Mouse (Mus musculus) kidney, embryonic 15.5 days (tissue): ENCODE measurements around the gene Ppp4c. TPM values are rescaled to one million over a fixed set of nuclear protein-coding genes. Genes with fewer than 3 reads are reported as not detected.

Source experiments
- ATAC-seq: fragments of 200-750 bp; cut with Nextera tagmentation; replicated peaks from 2 replicates; pipeline ENCODE4 v1.8.0; 2017; ENCODE audit warnings: moderate TSS enrichment; ENCODE audit not compliant: low FRiP score
- H3K27ac ChIP-seq: fragments of 300-500 bp; sonication (generic); 2 replicates; pipeline ENCODE4 v1.5.1; 2015; ENCODE audit warnings: mild to moderate bottlenecking, inconsistent platforms
- H3K27me3 ChIP-seq: fragments of 300-500 bp; sonication (generic); 2 replicates; pipeline ENCODE4 v1.6.1; 2015; ENCODE audit warnings: inconsistent platforms
- H3K36me3 ChIP-seq: fragments of 300-500 bp; sonication (generic); 2 replicates; pipeline ENCODE4 v1.6.1; 2015; ENCODE audit warnings: inconsistent platforms
- H3K4me1 ChIP-seq: fragments of 300-500 bp; sonication (generic); 2 replicates; pipeline ENCODE4 v1.6.1; 2015; ENCODE audit warnings: inconsistent platforms
- H3K4me2 ChIP-seq: fragments of 300-500 bp; sonication (generic); 2 replicates; pipeline ENCODE4 v1.6.1; 2015; ENCODE audit warnings: moderate library complexity, mild to moderate bottlenecking, inconsistent platforms
- H3K4me3 ChIP-seq: fragments of 300-500 bp; sonication (generic); replicated peaks from 2 replicates; pipeline ENCODE4 v1.5.1; 2015; ENCODE audit warnings: mild to moderate bottlenecking, inconsistent platforms
- H3K9ac ChIP-seq: fragments of 300-500 bp; sonication (generic); 2 replicates; pipeline ENCODE4 v1.6.1; 2015; ENCODE audit warnings: mild to moderate bottlenecking, inconsistent platforms
- H3K9me3 ChIP-seq: fragments of 300-500 bp; sonication (generic); replicated peaks from 2 replicates; pipeline ENCODE4 v1.6.1; 2016; ENCODE audit warnings: inconsistent platforms
- WGBS: fragments of 180-500 bp; shearing (Covaris S2); methylation state at CpG from one replicate; pipeline ENCODE4 v1.1.7; 2015; ENCODE audit warnings: mixed read lengths; 5-methylcytosine and 5-hydroxymethylcytosine counted together
- polyA plus RNA-seq: library from polyadenylated mRNA; unstranded; fragments of >200 nt; fragmentation: Nextera tagmentation; extraction: Ambion mirVana; gene quantifications from 2 replicates; pipeline ENCODE4 v1.2.1, GENCODE M21; 2015

Gene Ppp4c
- polyA plus RNA-seq, 1 experiment from 2014 or later: 272 TPM

DNA sequence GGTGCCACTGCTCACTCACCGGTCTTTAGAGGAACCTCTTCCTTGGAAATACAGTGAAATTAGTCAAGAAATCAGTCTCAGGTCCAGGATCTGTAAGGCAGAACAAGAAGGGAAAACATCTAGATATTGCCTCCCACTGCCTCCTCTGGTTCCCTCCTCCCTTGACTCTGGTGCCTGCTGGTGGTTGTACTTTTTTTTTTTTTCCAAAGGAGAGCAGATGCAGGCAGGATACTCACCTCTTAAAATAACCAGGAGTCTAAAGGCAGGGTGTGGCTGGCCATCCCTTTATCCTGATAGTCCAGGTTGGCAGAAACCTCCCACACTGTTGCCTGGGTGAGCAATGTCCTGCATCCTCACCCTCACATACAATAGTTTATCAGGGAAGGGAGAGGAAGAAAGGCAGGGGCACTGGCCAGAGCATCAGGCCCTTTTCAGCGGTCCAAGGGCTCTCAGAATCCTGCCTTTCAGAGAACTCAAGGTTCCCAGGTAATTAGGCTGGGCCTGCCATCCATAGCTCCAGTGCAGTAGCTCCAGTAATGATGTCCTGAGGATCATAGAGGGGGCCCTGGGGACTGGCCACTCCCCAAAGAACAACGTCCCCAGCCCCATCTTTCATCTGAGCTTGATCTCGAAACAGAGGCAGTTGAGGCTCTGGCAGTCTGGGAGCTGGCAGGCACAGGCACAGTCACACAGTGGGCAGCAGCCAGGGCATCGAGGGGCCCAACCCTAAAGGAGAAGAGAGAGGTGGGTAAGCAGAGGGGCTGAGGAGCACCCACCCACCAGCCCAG is 8.2 kb upstream of the Ppp4c start:
- H3K27me3 ChIP-seq: no peaks in the 10 kb centered on the region
- peak overlapping the region; percentile 99 for H3K27ac ChIP-seq
- no peak for ATAC-seq
- H3K4me1 ChIP-seq: peaks cover 42% of the 10 kb centered on the region
- peak overlapping the region; percentile 81 for H3K4me3 ChIP-seq
- peak overlapping the region; percentile 64 for H3K9ac ChIP-seq
- 45% methylated on average over 5 of the region's 5 CpGs for WGBS
- H3K4me2 ChIP-seq: peak overlapping the region; percentile 75
- H3K36me3 ChIP-seq: peaks cover 45% of the 10 kb centered on the region
- no peaks in the 10 kb centered on the region for H3K9me3 ChIP-seq

DNA sequence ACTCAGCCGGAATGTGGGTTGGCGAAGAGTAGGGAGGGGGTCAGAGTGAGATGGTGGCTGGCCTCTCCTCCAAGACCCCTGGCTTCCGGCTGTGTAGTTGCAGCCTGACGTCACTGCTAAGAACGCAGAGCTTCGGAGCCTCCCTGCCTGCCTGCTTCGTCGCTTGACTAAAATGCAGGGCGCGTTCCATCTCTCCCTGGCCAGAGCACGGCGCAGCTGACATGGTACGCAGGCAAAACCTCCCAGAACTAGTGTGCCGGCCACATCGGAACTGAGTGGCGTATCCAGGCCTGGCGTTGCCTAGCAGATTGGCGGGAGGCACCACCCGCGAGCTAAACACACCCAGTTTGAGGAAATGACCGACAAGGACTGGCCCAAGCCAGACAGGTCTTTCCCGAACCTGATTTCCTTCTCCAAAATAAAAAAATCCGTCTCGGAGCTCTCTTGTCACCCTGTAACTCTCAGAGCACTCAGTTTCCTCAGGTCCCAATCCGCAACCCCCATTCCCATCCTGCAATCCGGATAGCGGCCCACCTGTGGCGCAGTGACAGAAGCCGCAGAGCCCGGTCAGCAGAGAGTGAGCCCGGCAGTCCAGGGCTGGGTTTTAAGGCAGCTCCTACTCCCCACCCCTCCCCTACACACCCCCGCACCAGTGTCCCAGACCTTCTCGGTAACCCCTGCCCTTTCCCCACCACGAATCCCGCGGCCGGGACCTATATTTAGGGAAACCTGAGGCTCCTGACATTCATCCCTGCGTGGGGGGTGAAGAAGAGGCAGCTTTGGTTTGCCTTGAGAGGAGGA is 7.4 kb upstream of the Ppp4c start:
- Histone ChIP-seq H3K36me3 (peaks cover 49% of the 10 kb centered on the region), H3K27ac (peak overlapping the region; percentile 99), H3K4me3 (peak overlapping the region; percentile 81), H3K9me3 (no peaks in the 10 kb centered on the region), H3K4me2 (peak overlapping the region; percentile 75), H3K4me1 (peaks cover 50% of the 10 kb centered on the region), H3K27me3 (no peaks in the 10 kb centered on the region), H3K9ac (peak overlapping the region; percentile 64)
- WGBS: under 1% methylated on average over 38 of the region's 38 CpGs
- peak; percentile 90 for ATAC-seq

DNA sequence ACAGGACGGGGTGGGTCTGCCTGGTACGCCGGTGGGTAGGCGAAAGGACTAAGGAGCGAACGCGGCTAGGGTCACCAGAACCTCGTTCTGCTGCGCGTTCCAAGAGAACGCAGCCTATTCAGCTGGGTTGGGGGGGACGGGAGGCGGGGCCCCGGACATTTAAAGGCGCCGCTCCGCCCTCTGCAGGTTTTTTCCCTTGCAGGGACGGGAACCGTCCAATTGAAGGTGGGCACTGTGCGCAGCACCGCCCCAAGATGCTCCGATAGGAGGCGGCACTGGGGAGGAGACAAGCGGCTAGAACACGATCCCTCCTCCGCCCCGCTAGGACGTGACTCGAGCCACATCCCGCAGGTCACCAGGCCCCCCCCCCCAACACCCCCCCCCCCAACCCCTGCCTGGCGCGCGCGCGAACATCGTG is 6.8 kb upstream of the Ppp4c start:
- WGBS: 0% methylated on average over 30 of the region's 36 CpGs
- H3K4me1 ChIP-seq: peaks cover 56% of the 10 kb centered on the region
- no peaks in the 10 kb centered on the region for H3K27me3 ChIP-seq
- ATAC-seq: peak; percentile 96
- H3K4me2 ChIP-seq: peak overlapping the region; percentile 75
- H3K9me3 ChIP-seq: no peaks in the 10 kb centered on the region
- peak overlapping the region; percentile 99 for H3K27ac ChIP-seq
- peak overlapping the region; percentile 92 for H3K9ac ChIP-seq
- peak overlapping the region; percentile 81 for H3K4me3 ChIP-seq
- peaks cover 52% of the 10 kb centered on the region for H3K36me3 ChIP-seq

DNA sequence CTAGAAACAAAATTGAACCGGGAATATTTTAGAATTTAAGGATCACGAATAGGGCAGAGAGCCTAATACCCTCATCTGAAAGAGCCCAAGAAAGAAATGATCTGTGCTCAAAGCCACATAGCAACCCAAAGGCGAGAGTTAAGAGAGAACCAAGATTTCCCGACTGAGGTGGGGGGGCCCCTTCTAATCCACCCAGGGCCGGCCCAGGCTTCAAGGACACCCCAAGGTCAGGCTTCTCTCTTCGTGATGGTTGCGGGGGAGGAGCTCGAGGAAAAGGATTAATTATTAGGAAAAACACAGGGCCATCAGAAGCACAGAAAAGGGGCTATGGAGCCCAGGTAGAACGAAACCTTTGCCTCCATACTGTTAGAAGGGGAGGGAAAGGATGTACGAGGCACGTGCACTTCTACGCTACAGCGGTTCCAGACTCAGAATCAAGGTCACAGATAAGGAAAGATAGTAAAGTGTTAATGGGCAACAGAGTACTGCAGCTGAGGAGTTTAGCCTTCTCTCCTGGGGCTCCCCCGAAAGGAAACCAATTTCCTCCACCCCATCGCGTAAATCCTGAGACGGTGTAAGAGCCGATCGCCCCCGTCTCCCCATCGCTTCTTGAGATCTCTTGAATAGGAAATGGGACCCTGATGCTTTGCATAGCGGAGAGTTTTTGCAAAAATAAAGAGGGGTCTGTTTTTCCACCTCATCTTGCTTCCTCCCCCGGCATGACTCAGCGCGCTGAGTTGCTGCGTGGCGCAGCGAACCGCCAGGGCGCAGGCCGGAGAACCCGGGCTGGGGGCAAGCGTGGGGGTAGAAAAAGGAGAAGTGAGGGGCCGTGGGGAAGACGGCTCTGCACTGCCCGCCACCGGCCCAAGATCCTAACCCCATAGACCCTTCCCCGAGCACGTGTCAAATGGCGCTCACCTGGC is 6.1 kb upstream of the Ppp4c start:
- H3K4me3 ChIP-seq: peak overlapping the region; percentile 81
- under 1% methylated on average over 40 of the region's 40 CpGs for WGBS
- H3K4me1 ChIP-seq: peaks cover 61% of the 10 kb centered on the region
- no peaks in the 10 kb centered on the region for H3K9me3 ChIP-seq
- peak overlapping the region; percentile 99 for H3K27ac ChIP-seq
- H3K4me2 ChIP-seq: peak overlapping the region; percentile 75
- peaks cover 52% of the 10 kb centered on the region for H3K36me3 ChIP-seq
- ATAC-seq: no peak
- H3K9ac ChIP-seq: peak overlapping the region; percentile 92
- H3K27me3 ChIP-seq: no peaks in the 10 kb centered on the region

DNA sequence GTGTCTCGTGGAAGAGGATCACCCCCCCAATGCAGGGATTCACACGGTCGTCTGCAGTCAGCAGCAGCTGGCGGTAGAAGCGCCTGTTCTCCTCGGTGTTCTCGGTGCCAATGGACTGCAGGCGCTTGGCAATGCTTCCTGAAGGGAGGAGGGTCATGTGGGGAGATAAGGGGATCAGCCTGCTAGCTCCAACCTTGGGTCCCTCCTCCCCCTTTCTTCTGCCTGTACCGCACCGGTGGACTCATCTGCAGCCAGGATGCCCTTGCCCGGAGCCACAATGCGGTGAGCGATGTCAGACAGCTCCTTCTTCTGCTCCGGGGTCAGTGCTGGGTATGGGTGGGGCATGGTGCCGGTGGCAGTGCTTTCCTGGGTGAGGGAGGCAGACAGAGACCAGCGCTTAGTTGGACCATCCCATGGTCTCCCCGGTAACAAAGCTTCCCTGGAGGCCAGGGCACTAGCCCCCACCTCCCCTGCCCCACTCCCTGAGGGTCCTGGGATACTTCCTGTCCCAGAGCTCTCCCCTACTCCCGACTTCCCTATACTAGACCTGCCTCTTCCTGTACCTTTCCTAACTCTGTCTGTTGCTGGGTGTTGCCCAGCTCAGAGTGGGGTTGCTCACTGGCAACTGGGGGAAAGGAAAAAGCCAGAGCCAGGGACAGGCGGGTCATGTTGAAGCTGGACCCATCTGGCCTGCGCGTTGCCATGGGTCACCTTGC is 5.3 kb upstream of the Ppp4c start, which contains the start of gene Fam57b:
Fam57b (plus strand) TSS at position 258 of the 716 bp plus-strand sequence.
- peak within 1 kb of the TSS; percentile 75 for H3K4me2 ChIP-seq
- WGBS: 23% methylated on average over 21 of the region's 21 CpGs
- peak within 1 kb of the TSS; percentile 99 for H3K27ac ChIP-seq
- peak within 1 kb of the TSS; percentile 81 for H3K4me3 ChIP-seq
- no peak for ATAC-seq
- H3K4me1 ChIP-seq: peaks cover 69% of the 10 kb centered on the region
- peak within 1 kb of the TSS; percentile 92 for H3K9ac ChIP-seq
- no peaks in the 10 kb centered on the region for H3K27me3 ChIP-seq
- no peaks in the 10 kb centered on the region for H3K9me3 ChIP-seq
- H3K36me3 ChIP-seq: peaks cover 45% of the 10 kb centered on the region

DNA sequence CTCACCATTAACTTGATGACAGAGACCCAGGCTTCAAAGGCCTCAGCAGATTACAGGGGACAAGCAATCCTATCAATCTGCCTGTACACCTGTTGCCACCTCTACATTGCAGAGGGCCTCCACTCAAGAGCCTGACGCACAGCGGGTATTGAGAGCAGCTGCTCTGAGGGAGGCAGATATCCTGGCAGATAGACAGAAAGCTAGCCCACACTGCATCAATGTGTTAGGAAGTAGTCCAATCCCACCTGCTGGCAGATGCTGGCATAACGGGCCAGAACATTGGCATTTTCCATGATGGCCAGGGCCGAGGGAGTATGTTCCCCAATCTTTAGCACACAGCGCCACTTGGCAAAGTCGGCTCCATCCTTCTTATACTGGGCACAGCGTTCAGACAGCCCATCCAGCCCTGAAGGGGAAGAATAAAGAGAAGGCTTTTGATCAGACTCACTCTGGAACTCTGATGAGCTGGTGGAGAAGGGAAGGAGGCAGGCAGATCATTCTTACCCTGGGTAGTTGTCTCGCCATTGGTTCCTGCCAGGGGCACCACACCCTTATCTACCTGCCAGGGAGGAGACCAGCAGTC is 4.1 kb upstream of the Ppp4c start:
- Histone ChIP-seq H3K27ac (no peak overlapping the region), H3K4me2 (peak overlapping the region; percentile 75), H3K27me3 (no peaks in the 10 kb centered on the region), H3K4me1 (peaks cover 70% of the 10 kb centered on the region), H3K9me3 (no peaks in the 10 kb centered on the region), H3K36me3 (peaks cover 43% of the 10 kb centered on the region), H3K9ac (peak overlapping the region; percentile 92; the same call in 1 of the 2 replicates), H3K4me3 (peak overlapping the region; percentile 81)
- ATAC-seq: no peak
- 72% methylated on average over 8 of the region's 8 CpGs for WGBS

DNA sequence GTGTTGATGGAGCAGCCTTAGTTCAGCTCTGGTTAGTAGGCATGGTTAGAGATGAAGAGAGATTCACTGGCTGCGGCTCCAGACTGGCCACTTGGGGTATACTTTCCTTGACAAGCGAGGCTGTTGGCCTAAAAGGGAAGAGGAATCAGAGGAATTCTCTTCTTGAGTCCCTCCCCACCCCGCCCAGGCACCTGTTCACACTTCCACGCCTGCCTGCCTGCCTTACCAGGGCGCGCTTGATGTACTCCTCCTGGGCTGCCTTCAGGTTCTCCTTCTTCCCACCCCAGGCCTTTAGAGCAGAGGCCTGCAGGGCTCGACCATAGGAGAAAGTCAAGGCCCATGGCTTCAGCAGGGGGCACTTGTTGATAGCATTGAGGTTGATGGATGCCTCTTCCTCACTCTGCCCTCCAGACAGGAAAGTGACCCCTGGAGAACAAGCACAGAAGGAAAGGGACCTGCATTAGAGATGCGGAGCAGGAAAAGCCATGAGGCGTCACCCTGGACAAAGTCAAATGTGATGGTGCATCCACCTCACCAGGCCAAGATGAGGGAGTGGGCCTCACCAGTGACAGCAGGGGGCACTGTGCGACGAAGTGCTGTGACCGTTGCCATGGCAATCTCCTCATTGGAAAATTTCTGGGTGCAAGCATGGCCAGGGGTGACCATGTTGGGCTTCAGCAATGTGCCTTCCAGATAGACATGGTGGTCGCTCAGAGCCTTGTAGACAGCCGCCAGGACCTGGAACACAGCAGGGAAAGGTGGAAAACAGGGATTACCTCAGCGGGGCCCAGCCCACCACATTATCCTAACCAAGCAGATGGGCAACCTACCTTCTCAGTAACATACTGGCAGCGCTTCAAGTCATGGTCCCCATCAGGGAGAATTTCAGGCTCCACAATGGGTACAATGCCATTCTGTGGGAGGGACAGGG is 3.4 kb upstream of the Ppp4c start:
- peaks cover 43% of the 10 kb centered on the region for H3K36me3 ChIP-seq
- peaks cover 72% of the 10 kb centered on the region for H3K4me1 ChIP-seq
- WGBS: 81% methylated on average over 16 of the region's 16 CpGs
- no peaks in the 10 kb centered on the region for H3K9me3 ChIP-seq
- H3K4me3 ChIP-seq: no peak overlapping the region; the same call in 1 of the 2 replicates
- ATAC-seq: no peak
- no peak overlapping the region for H3K9ac ChIP-seq
- no peak overlapping the region for H3K4me2 ChIP-seq
- H3K27ac ChIP-seq: no peak overlapping the region
- no peaks in the 10 kb centered on the region for H3K27me3 ChIP-seq

DNA sequence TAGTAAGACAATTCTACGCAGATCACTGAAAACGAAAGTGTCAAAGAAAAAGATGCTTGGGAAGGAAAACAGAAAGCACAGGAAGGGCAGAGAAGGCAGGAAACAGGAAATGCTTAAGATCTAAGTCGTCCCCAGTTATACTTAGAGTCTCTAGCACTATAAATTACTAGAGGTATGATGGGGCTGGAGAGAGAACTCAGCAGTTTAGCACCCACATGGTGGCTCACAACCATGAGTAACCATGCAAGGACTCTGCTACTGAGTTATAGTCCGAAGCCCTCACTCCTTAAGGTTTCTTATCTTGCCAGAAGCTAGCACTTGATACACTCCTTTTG is 1.9 kb upstream of the Ppp4c start:
- ATAC-seq: no peak
- no peaks in the 10 kb centered on the region for H3K27me3 ChIP-seq
- peak overlapping the region; percentile 98; the same call in 1 of the 2 replicates for H3K27ac ChIP-seq
- no peaks in the 10 kb centered on the region for H3K9me3 ChIP-seq
- no peak overlapping the region for H3K4me3 ChIP-seq
- peaks cover 73% of the 10 kb centered on the region for H3K4me1 ChIP-seq
- H3K36me3 ChIP-seq: peaks cover 53% of the 10 kb centered on the region
- no peak overlapping the region for H3K4me2 ChIP-seq
- WGBS: 60% methylated on average over 4 of the region's 4 CpGs
- no peak overlapping the region for H3K9ac ChIP-seq

DNA sequence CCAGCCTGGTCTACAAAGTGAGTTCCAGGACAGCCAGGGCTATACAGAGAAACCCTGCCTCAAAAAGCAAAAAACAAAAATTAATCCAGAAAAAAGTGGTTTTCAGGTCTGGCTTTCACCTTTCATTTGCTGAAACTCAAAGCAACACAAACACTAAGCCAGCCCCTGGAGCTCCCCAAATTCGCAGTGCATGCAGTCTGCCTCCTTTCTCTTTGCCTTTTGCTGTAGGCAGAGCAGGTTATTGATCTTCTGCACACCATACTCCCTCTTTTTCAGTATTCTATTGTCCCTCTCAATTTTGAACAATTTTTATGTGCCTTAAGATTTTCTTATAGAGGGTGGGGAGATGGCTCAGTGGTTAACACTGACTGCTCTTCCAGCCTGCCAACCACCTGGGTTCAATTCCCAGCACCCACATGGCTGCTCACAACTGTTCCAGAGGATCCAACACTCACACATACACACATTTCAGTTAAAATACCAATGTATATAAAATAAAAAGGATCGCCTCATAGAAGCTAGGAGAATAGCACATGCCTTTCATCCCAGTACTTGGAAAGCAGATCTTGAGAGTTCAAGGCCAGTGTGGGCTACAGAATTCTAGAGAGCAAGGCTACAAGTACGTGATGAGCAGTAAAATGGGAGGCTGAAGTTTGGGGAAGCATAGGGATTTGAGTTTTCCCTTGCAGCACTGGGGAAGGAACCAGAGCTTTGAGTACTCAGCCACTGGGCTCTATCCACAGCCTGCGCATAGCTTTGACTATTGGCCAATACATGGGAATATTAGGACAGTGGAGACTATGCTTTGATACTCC is 1.4 kb upstream of the Ppp4c start:
- peak overlapping the region; percentile 98 for H3K27ac ChIP-seq
- no peak for ATAC-seq
- WGBS: 79% methylated on average over 4 of the region's 4 CpGs

More for the DNA sequence above, 1.4 kb upstream of the Ppp4c start:
- Histone ChIP-seq H3K4me1 (peaks cover 73% of the 10 kb centered on the region), H3K36me3 (peaks cover 59% of the 10 kb centered on the region), H3K27me3 (no peaks in the 10 kb centered on the region), H3K4me2 (0 out of 2 replicates have a peak overlapping the region, but pooled peaks have one; percentile 70), H3K9me3 (no peaks in the 10 kb centered on the region), H3K4me3 (0 out of 2 replicates have a peak overlapping the region, but pooled peaks have one; percentile 67), H3K9ac (no peak overlapping the region)
